Mouse (Mus musculus): ENCODE data around the gene Olfr437. TPM values are rescaled to one million over a fixed set of nuclear protein-coding genes. Genes with fewer than 3 reads are reported as not detected.
A peak's percentile ranks its signal among the peaks of the same experiment; 100 is the strongest.
"Not testable (repeated sequence)": the region's sequence is repeated elsewhere in the genome, so short reads cannot be mapped to it uniquely, and the experiment has no call there.

The Olfr437 gene
- polyA plus RNA-seq (2014; fragmentation: Nextera tagmentation; extraction: Ambion mirVana) = not detected in 2 replicates

- DNase-seq (ENCODE audit: low spot score) (no peak), ATAC-seq (ENCODE audit: low FRiP score) (no peak)
- H3K9me3 ChIP-seq (ENCODE audit: control insufficient read depth, low read length) = no peaks in the 10 kb centered on the region
- no peak within 1 kb of the TSS for H3K9ac ChIP-seq
- no peak within 1 kb of the TSS for H3K4me3 ChIP-seq (replicated peaks; ENCODE audit: low read length)
- H3K4me2 ChIP-seq (replicated peaks) = no peak within 1 kb of the TSS
- H3K4me1 ChIP-seq (replicated peaks; ENCODE audit: control insufficient read depth, insufficient read depth, low read length) = no peaks in the 10 kb centered on the region
- H3K27me3 ChIP-seq (ENCODE audit: control insufficient read depth, insufficient read depth, low read length) = no peaks in the 10 kb centered on the region
- H3K27ac ChIP-seq = no peak within 1 kb of the TSS
- H3K36me3 ChIP-seq (replicated peaks; ENCODE audit: control insufficient read depth, insufficient read depth) = no peaks in the 10 kb centered on the region
- 69% methylated on average over 3 of the region's 3 CpGs for WGBS
Observed at GRCm38 (mm10) chr6:43162982-43163381, at the start of gene Olfr437. Olfr437 (plus strand) TSS chr6:43163282.

DNA sequence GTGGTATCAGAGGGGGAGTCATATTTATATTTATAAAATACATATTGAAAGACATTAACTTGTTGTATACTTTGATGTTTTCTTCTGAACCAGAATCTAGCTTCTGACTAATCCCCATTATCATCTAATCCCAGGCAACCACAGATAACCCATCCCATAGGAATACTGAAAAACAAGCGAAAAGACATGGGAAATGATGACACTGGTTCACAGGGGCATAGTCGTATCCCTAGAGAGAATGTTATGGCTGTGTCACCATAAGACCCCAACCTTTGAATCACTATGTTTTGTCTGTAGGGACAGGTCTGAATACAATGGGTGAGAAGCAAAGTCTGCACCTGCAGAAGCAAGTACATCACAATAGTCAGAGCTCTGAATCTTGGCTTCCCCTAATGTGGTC is 16.8 kb upstream of the Olfr437 start, which contains the start of gene Olfr237-ps1:
Gene Olfr237-ps1, plus strand, starts transcription at position 301 of the 400 bp plus-strand sequence.
- not testable (repeated sequence) for H3K36me3 ChIP-seq (replicated peaks; ENCODE audit: control insufficient read depth, insufficient read depth); ATAC-seq (ENCODE audit: low FRiP score); H3K4me2 ChIP-seq (replicated peaks); DNase-seq (ENCODE audit: low spot score); H3K27me3 ChIP-seq (ENCODE audit: control insufficient read depth, insufficient read depth, low read length); H3K9me3 ChIP-seq (ENCODE audit: control insufficient read depth, low read length); H3K4me1 ChIP-seq (replicated peaks; ENCODE audit: control insufficient read depth, insufficient read depth, low read length); H3K27ac ChIP-seq; H3K9ac ChIP-seq; H3K4me3 ChIP-seq (replicated peaks; ENCODE audit: low read length)
- 94% methylated on average over 2 of the region's 2 CpGs for WGBS

- 62% methylated on average over 1 of the region's 1 CpGs for WGBS
- no peak overlapping the region for H3K9ac ChIP-seq
- H3K9me3 ChIP-seq (ENCODE audit: control insufficient read depth, low read length) = no peaks in the 10 kb centered on the region
- no peaks in the 10 kb centered on the region for H3K27me3 ChIP-seq (ENCODE audit: control insufficient read depth, insufficient read depth, low read length)
- no peak overlapping the region for H3K4me2 ChIP-seq (replicated peaks)
- no peak overlapping the region for H3K4me3 ChIP-seq (replicated peaks; ENCODE audit: low read length)
- no peaks in the 10 kb centered on the region for H3K36me3 ChIP-seq (replicated peaks; ENCODE audit: control insufficient read depth, insufficient read depth)
- H3K4me1 ChIP-seq (replicated peaks; ENCODE audit: control insufficient read depth, insufficient read depth, low read length) = no peaks in the 10 kb centered on the region
- ATAC-seq (ENCODE audit: low FRiP score) = no peak
- no peak overlapping the region for H3K27ac ChIP-seq
- DNase-seq (ENCODE audit: low spot score) = no peak
Observed at GRCm38 (mm10) chr6:43159502-43159901, 3.6 kb upstream of the Olfr437 start.

GRCm38 (mm10) chr6:43167246-43167645 is 4.2 kb downstream of the Olfr437 start:
- ATAC-seq (ENCODE audit: low FRiP score) (no peak), DNase-seq (ENCODE audit: low spot score) (no peak)
- no peaks in the 10 kb centered on the region for H3K4me1 ChIP-seq (replicated peaks; ENCODE audit: control insufficient read depth, insufficient read depth, low read length)
- no peak overlapping the region for H3K27ac ChIP-seq
- H3K9me3 ChIP-seq (ENCODE audit: control insufficient read depth, low read length) = no peaks in the 10 kb centered on the region
- H3K4me2 ChIP-seq (replicated peaks) = no peak overlapping the region
- 95% methylated on average over 4 of the region's 4 CpGs for WGBS
- H3K4me3 ChIP-seq (replicated peaks; ENCODE audit: low read length) = no peak overlapping the region
- no peaks in the 10 kb centered on the region for H3K36me3 ChIP-seq (replicated peaks; ENCODE audit: control insufficient read depth, insufficient read depth)
- no peak overlapping the region for H3K9ac ChIP-seq
- H3K27me3 ChIP-seq (ENCODE audit: control insufficient read depth, insufficient read depth, low read length) = no peaks in the 10 kb centered on the region

- Histone ChIP-seq H3K4me1 (replicated peaks; ENCODE audit: control insufficient read depth, insufficient read depth, low read length) (no peaks in the 10 kb centered on the region), H3K9ac (no peak within 1 kb of the TSS), H3K9me3 (ENCODE audit: control insufficient read depth, low read length) (no peaks in the 10 kb centered on the region), H3K4me2 (replicated peaks) (no peak within 1 kb of the TSS), H3K36me3 (replicated peaks; ENCODE audit: control insufficient read depth, insufficient read depth) (no peaks in the 10 kb centered on the region), H3K4me3 (replicated peaks; ENCODE audit: low read length) (no peak within 1 kb of the TSS), H3K27me3 (ENCODE audit: control insufficient read depth, insufficient read depth, low read length) (no peaks in the 10 kb centered on the region), H3K27ac (no peak within 1 kb of the TSS)
- DNase-seq (ENCODE audit: low spot score) = no peak
- 81% methylated on average over 4 of the region's 4 CpGs for WGBS
- no peak for ATAC-seq (ENCODE audit: low FRiP score)
Observed at GRCm38 (mm10) chr6:43171840-43172239, 8.8 kb downstream of the Olfr437 start, which contains the start of gene Olfr13. Olfr13 (plus strand) TSS chr6:43172140.

GRCm38 (mm10) chr6:43178129-43178528 is 15.0 kb downstream of the Olfr437 start:
- H3K4me2 ChIP-seq (replicated peaks) = no peak overlapping the region
- no peaks in the 10 kb centered on the region for H3K27me3 ChIP-seq (ENCODE audit: control insufficient read depth, insufficient read depth, low read length)
- ATAC-seq (ENCODE audit: low FRiP score) (no peak), DNase-seq (ENCODE audit: low spot score) (no peak)
- 0 out of 2 replicates have a peak, but pooled peaks cover 7% of the 10 kb centered on the region for H3K4me1 ChIP-seq (replicated peaks; ENCODE audit: control insufficient read depth, insufficient read depth, low read length)
- no peak overlapping the region for H3K9ac ChIP-seq
- H3K9me3 ChIP-seq (ENCODE audit: control insufficient read depth, low read length) = no peaks in the 10 kb centered on the region
- H3K4me3 ChIP-seq (replicated peaks; ENCODE audit: low read length) = no peak overlapping the region
- 80% methylated on average over 1 of the region's 1 CpGs for WGBS
- H3K36me3 ChIP-seq (replicated peaks; ENCODE audit: control insufficient read depth, insufficient read depth) = no peaks in the 10 kb centered on the region
- no peak overlapping the region for H3K27ac ChIP-seq

DNA sequence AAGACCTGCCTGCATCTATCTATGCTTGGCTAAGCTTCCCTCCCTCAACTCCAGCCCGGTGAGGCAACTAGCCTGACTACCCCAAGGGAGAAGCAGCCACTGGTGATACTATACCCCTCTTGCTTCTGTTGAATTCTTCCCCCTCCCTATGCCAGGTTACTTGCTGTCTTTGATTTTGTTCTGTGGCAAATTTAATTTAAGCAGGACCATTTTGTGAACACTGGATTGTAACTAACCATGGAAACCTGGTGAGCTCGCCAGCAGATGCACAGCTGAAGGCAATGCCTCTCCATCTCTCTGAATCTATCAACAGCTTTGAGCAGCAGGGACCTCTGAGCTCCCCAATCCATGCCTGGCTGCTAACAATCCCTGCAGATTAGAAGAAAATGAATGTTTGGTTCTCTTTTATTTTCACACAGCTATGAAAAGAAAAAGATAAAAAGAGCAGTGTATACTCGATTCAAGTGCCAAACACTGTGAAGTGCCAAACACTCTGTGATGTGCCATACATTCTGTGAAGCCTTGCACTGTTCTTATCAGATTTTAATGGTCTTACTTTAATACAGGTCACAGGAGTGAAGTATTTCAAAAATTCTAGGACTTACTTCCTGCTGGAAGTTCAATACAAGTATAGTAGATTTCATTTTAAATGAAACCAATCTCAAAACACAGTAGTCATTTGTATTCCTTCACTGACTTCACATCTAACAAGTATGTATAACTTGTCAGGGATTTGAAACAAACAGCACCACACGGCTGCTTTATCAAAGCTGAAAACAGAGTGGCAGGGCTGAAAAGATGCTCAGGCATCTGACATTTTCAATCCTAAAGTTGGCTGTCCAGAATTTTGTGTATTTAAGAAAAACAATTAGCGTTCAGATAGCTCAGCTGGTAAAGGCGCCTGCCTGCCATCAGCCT is 15.8 kb downstream of the Olfr437 start:
- Histone ChIP-seq H3K4me2 (replicated peaks) (no peak overlapping the region), H3K4me3 (replicated peaks; ENCODE audit: low read length) (no peak overlapping the region), H3K9me3 (ENCODE audit: control insufficient read depth, low read length) (no peaks in the 10 kb centered on the region), H3K36me3 (replicated peaks; ENCODE audit: control insufficient read depth, insufficient read depth) (no peaks in the 10 kb centered on the region), H3K4me1 (replicated peaks; ENCODE audit: control insufficient read depth, insufficient read depth, low read length) (0 out of 2 replicates have a peak, but pooled peaks cover 7% of the 10 kb centered on the region), H3K27me3 (ENCODE audit: control insufficient read depth, insufficient read depth, low read length) (no peaks in the 10 kb centered on the region), H3K9ac (no peak overlapping the region), H3K27ac (0 out of 2 replicates have a peak overlapping the region, but pooled peaks have one; percentile 5)
- ATAC-seq (ENCODE audit: low FRiP score) = peak; percentile 70; the same call in 1 of the 2 replicates
- 52% methylated on average over 6 of the region's 6 CpGs for WGBS
- no peak for DNase-seq (ENCODE audit: low spot score)

- Histone ChIP-seq H3K4me3 (replicated peaks; ENCODE audit: low read length) (no peak overlapping the region), H3K9ac (no peak overlapping the region), H3K27me3 (ENCODE audit: control insufficient read depth, insufficient read depth, low read length) (no peaks in the 10 kb centered on the region), H3K4me2 (replicated peaks) (no peak overlapping the region), H3K9me3 (ENCODE audit: control insufficient read depth, low read length) (no peaks in the 10 kb centered on the region), H3K4me1 (replicated peaks; ENCODE audit: control insufficient read depth, insufficient read depth, low read length) (no peaks in the 10 kb centered on the region), H3K36me3 (replicated peaks; ENCODE audit: control insufficient read depth, insufficient read depth) (no peaks in the 10 kb centered on the region), H3K27ac (no peak overlapping the region)
- WGBS = 87% methylated on average over 3 of the region's 3 CpGs
- DNase-seq (ENCODE audit: low spot score) (no peak), ATAC-seq (ENCODE audit: low FRiP score) (no peak)
Observed at GRCm38 (mm10) chr6:43190986-43191385, 27.9 kb downstream of the Olfr437 start.

DNA sequence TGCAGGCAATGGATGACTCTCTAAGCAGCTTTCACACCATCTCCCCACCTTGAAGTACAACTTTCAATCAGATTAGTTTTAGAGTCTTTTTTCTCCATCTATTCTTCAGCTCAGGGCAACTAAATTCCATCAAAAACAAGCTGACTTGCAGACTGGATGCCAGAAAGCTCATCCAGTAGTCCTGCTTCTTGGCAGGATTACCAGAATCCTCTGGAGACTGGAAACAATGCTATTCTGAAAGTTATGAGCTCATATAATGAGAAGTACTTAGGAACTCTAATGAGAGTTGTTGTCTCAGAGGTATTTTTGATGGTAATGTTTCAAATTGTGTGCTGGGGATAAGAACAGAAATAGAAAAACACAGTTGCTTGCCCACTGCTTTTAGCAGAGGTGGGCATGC is 33.7 kb downstream of the Olfr437 start, which contains the start of gene Olfr435:
Gene Olfr435, plus strand, starts transcription at position 366 of the 400 bp plus-strand sequence.
- Histone ChIP-seq H3K4me1 (replicated peaks; ENCODE audit: control insufficient read depth, insufficient read depth, low read length) (no peaks in the 10 kb centered on the region), H3K27ac (no peak within 1 kb of the TSS), H3K9ac (no peak within 1 kb of the TSS), H3K4me3 (replicated peaks; ENCODE audit: low read length) (no peak within 1 kb of the TSS), H3K9me3 (ENCODE audit: control insufficient read depth, low read length) (no peaks in the 10 kb centered on the region), H3K4me2 (replicated peaks) (no peak within 1 kb of the TSS), H3K36me3 (replicated peaks; ENCODE audit: control insufficient read depth, insufficient read depth) (no peaks in the 10 kb centered on the region), H3K27me3 (ENCODE audit: control insufficient read depth, insufficient read depth, low read length) (no peaks in the 10 kb centered on the region)
- no peak for DNase-seq (ENCODE audit: low spot score)
- ATAC-seq (ENCODE audit: low FRiP score) = no peak

Data from hindbrain, embryonic 14.5 days (tissue).